Mouse (Mus musculus) limb, embryonic 14.5 days (tissue): ENCODE measurements around the gene Cnnm4. TPM values are rescaled to one million over a fixed set of nuclear protein-coding genes. Genes with fewer than 3 reads are reported as not detected.

Experiments
- ATAC-seq: fragments of 200-750 bp; cut with Nextera tagmentation; 2 replicates; pipeline ENCODE4 v1.8.0; 2017; ENCODE audit warnings: low read depth, moderate number of reproducible peaks, moderate TSS enrichment; ENCODE audit not compliant: low FRiP score
- DNase-seq: peaks from one replicate; pipeline ENCODE4 v3.0.0-alpha.2; 2015; ENCODE audit warnings: low spot score
- H3K27ac ChIP-seq: fragments of 300-500 bp; sonication (generic); replicated peaks from 2 replicates; pipeline ENCODE4 v1.5.1; 2014; ENCODE audit warnings: low read depth, mild to moderate bottlenecking, low read length, moderate library complexity, mixed read lengths
- H3K27me3 ChIP-seq: fragments of 300-500 bp; sonication (generic); 2 replicates; pipeline ENCODE4 v1.6.1; 2014; ENCODE audit warnings: low read length, mixed read lengths; ENCODE audit not compliant: control insufficient read depth, insufficient read depth
- H3K36me3 ChIP-seq: fragments of 300-500 bp; sonication (generic); 2 replicates; pipeline ENCODE4 v1.6.1; 2014; ENCODE audit warnings: mild to moderate bottlenecking, low read length, moderate library complexity, mixed read lengths; ENCODE audit not compliant: control insufficient read depth, insufficient read depth
- H3K4me1 ChIP-seq: fragments of 300-500 bp; sonication (generic); 2 replicates; pipeline ENCODE4 v1.6.1; 2014; ENCODE audit warnings: antibody characterized with exemption, low read length, mixed read lengths; ENCODE audit not compliant: control insufficient read depth, insufficient read depth
- H3K4me2 ChIP-seq: fragments of 300-500 bp; sonication (generic); replicated peaks from 2 replicates; pipeline ENCODE4 v1.6.1; 2014; ENCODE audit warnings: low read depth, mild to moderate bottlenecking, low read length, moderate library complexity; ENCODE audit not compliant: severe bottlenecking
- H3K4me3 ChIP-seq: fragments of 300-500 bp; sonication (generic); replicated peaks from 2 replicates; pipeline ENCODE4 v1.5.1; 2014; ENCODE audit warnings: low read length
- H3K9ac ChIP-seq: fragments of 300-500 bp; sonication (generic); 2 replicates; pipeline ENCODE4 v1.6.1; 2014; ENCODE audit warnings: mild to moderate bottlenecking, low read depth, low read length, moderate library complexity; ENCODE audit not compliant: severe bottlenecking
- H3K9me3 ChIP-seq: fragments of 300-500 bp; sonication (generic); 2 replicates; pipeline ENCODE4 v1.6.1; 2016; ENCODE audit warnings: low read length; ENCODE audit not compliant: control insufficient read depth
- POLR2A ChIP-seq: fragments of 200-500 bp; IDR thresholded peaks from 2 replicates; pipeline ENCODE4 v1.8.0; 2012; ENCODE audit warnings: inconsistent platforms, mild to moderate bottlenecking, moderate library complexity, borderline replicate concordance; ENCODE audit not compliant: insufficient read depth, insufficient read length; ENCODE audit errors: extremely low read depth
- WGBS: fragments of 180-500 bp; shearing (Covaris S2); extraction: QIAGEN DNeasy Blood & Tissue Kit; methylation state at CpG from one replicate; pipeline ENCODE4 v1.1.7; 2014; 5-methylcytosine and 5-hydroxymethylcytosine counted together
- polyA plus RNA-seq, 2 experiments: library from polyadenylated mRNA; depleted of rRNA in 1 of 2; stranded (reverse) in 1 of 2; unstranded in 1 of 2; fragments of >200 nt; fragmentation: Nextera tagmentation in 1 of 2; extraction: Ambion mirVana in 1 of 2; gene quantifications; 2 replicates each; pipeline versions ENCODE4 v1.2.1 to v1.2.3; 2012 to 2014

Cnnm4 gene
- polyA plus RNA-seq, 2 experiments: 7.3 to 13.1 TPM

- Histone ChIP-seq H3K36me3 (no peaks in the 10 kb centered on the region), H3K9ac (no peak overlapping the region), H3K4me3 (no peak overlapping the region), H3K27ac (no peak overlapping the region), H3K4me2 (no peak overlapping the region), H3K27me3 (no peaks in the 10 kb centered on the region), H3K9me3 (no peaks in the 10 kb centered on the region), H3K4me1 (peaks cover 31% of the 10 kb centered on the region)
- no peak for DNase-seq
- no peak for TF ChIP-seq POLR2A
- 84% methylated on average over 12 of the region's 12 CpGs for WGBS
- ATAC-seq: no peak
Measured at GRCm38 (mm10) chr1:36479903-36480899, 8.8 kb downstream of the Cnnm4 start.

GRCm38 (mm10) chr1:36483825-36484224 is 12.4 kb downstream of the Cnnm4 start:
- Histone ChIP-seq H3K4me2 (no peak overlapping the region), H3K4me1 (0 out of 2 replicates have a peak, but pooled peaks cover 3% of the 10 kb centered on the region), H3K4me3 (no peak overlapping the region), H3K9ac (no peak overlapping the region), H3K27me3 (no peaks in the 10 kb centered on the region), H3K27ac (no peak overlapping the region), H3K9me3 (no peaks in the 10 kb centered on the region), H3K36me3 (no peaks in the 10 kb centered on the region)
- DNase-seq: no peak
- no peak for TF ChIP-seq POLR2A
- WGBS: 74% methylated on average over 4 of the region's 4 CpGs
- no peak for ATAC-seq

- H3K4me3 ChIP-seq: no peak overlapping the region
- WGBS: 83% methylated on average over 7 of the region's 7 CpGs
- no peak overlapping the region for H3K4me2 ChIP-seq
- H3K4me1 ChIP-seq: 0 out of 2 replicates have a peak, but pooled peaks cover 3% of the 10 kb centered on the region
- no peaks in the 10 kb centered on the region for H3K27me3 ChIP-seq
- H3K9me3 ChIP-seq: no peaks in the 10 kb centered on the region
- H3K36me3 ChIP-seq: no peaks in the 10 kb centered on the region
- TF ChIP-seq POLR2A: no peak
- H3K27ac ChIP-seq: no peak overlapping the region
- no peak overlapping the region for H3K9ac ChIP-seq
- ATAC-seq (no peak), DNase-seq (no peak)
Measured at GRCm38 (mm10) chr1:36485080-36485479, 13.7 kb downstream of the Cnnm4 start.

GRCm38 (mm10) chr1:36487111-36487510 is 15.7 kb downstream of the Cnnm4 start:
- 91% methylated on average over 9 of the region's 9 CpGs for WGBS
- no peak for TF ChIP-seq POLR2A
- H3K4me2 ChIP-seq: no peak overlapping the region
- no peak for DNase-seq
- no peaks in the 10 kb centered on the region for H3K36me3 ChIP-seq
- H3K9ac ChIP-seq: no peak overlapping the region
- ATAC-seq: no peak
- no peaks in the 10 kb centered on the region for H3K9me3 ChIP-seq
- H3K27ac ChIP-seq: no peak overlapping the region
- no peak overlapping the region for H3K4me3 ChIP-seq
- no peaks in the 10 kb centered on the region for H3K27me3 ChIP-seq
- 0 out of 2 replicates have a peak, but pooled peaks cover 3% of the 10 kb centered on the region for H3K4me1 ChIP-seq

- TF ChIP-seq POLR2A: no peak
- ATAC-seq (no peak), DNase-seq (no peak)
- peaks cover 15% of the 10 kb centered on the region for H3K4me1 ChIP-seq
- no peaks in the 10 kb centered on the region for H3K9me3 ChIP-seq
- no peak overlapping the region for H3K27ac ChIP-seq
- no peaks in the 10 kb centered on the region for H3K27me3 ChIP-seq
- 67% methylated on average over 6 of the region's 6 CpGs for WGBS
- H3K9ac ChIP-seq: no peak overlapping the region
- H3K36me3 ChIP-seq: no peaks in the 10 kb centered on the region
- no peak overlapping the region for H3K4me3 ChIP-seq
- H3K4me2 ChIP-seq: no peak overlapping the region
Measured at GRCm38 (mm10) chr1:36489661-36490060, 18.2 kb downstream of the Cnnm4 start.
